Mouse (Mus musculus): ENCODE data around the gene Ass1. TPM values are rescaled to one million over a fixed set of nuclear protein-coding genes. Genes with fewer than 3 reads are reported as not detected.
"Not testable (repeated sequence)": the region's sequence is repeated elsewhere in the genome, so short reads cannot be mapped to it uniquely, and the experiment has no call there.

The Ass1 gene
- total RNA-seq, 2 experiments from 2014 or later = 44.0 to 49.5 TPM

- no peak for DNase-seq (ENCODE audit: low spot score in 2 of 2)
These were observed 54.6 kb downstream of the Ass1 start for GRCm38 (mm10) chr2:31524641-31525040.

- no peak for DNase-seq (ENCODE audit: low spot score in 2 of 2)
These were observed 55.8 kb downstream of the Ass1 start for GRCm38 (mm10) chr2:31525778-31526177.

- no peak for DNase-seq (ENCODE audit: low spot score in 2 of 2)
These were observed 60.2 kb downstream of the Ass1 start for GRCm38 (mm10) chr2:31530201-31530600.

- no peak for DNase-seq (ENCODE audit: low spot score in 2 of 2)
These were observed 67.0 kb downstream of the Ass1 start for GRCm38 (mm10) chr2:31537054-31537453.

- DNase-seq (ENCODE audit: low spot score in 2 of 2) = no peak
These were observed 68.7 kb downstream of the Ass1 start for GRCm38 (mm10) chr2:31538745-31539144.

- no peak for DNase-seq (ENCODE audit: low spot score in 2 of 2)
These were observed 71.6 kb downstream of the Ass1 start for GRCm38 (mm10) chr2:31541581-31541980.

- no peak for DNase-seq (ENCODE audit: low spot score in 2 of 2)
These were observed 77.7 kb downstream of the Ass1 start for GRCm38 (mm10) chr2:31547726-31548125.

GRCm38 (mm10) chr2:31550503-31550902, 80.5 kb downstream of the Ass1 start:
- no peak for DNase-seq (ENCODE audit: low spot score in 2 of 2)

- not testable (repeated sequence) for DNase-seq (ENCODE audit: low spot score in 2 of 2)
These were observed 81.3 kb downstream of the Ass1 start for GRCm38 (mm10) chr2:31551351-31551750.

GRCm38 (mm10) chr2:31551971-31552370, 82.0 kb downstream of the Ass1 start:
- DNase-seq (ENCODE audit: low spot score in 2 of 2) = peak in 1 of 2 experiments; percentile 7

- no peak for DNase-seq (ENCODE audit: low spot score in 2 of 2)
These were observed 84.6 kb downstream of the Ass1 start for GRCm38 (mm10) chr2:31554619-31555018.

Other genes with a start within 250 kb of the Ass1 start
- gene Ncs1, start 224.4 kb upstream of the Ass1 start, total RNA-seq (2021) = 100 to 1,000 TPM; 236 to 243 TPM
- under 1 TPM; 0.30 to 0.73 TPM for gene Hmcn2, start 155.8 kb upstream of the Ass1 start, total RNA-seq (2021)
- 10 to 100 TPM; 33.3 to 33.8 TPM for gene Fubp3, start 102.4 kb downstream of the Ass1 start, total RNA-seq (2021)
- under 1 TPM; 0.14 to 0.26 TPM for gene Prdm12, start 169.8 kb downstream of the Ass1 start, total RNA-seq (2021)
- gene Exosc2, start 200.5 kb downstream of the Ass1 start, total RNA-seq (2021) = 10 to 100 TPM; 19.5 to 24.2 TPM
- gene Abl1, start 218.2 kb downstream of the Ass1 start, total RNA-seq (2021) = 10 to 100 TPM; 39.2 to 39.9 TPM

Measured in left cerebral cortex, adult 18-20 months (tissue).